Mouse (Mus musculus): ENCODE data around the gene Gm28374. TPM values are rescaled to one million over a fixed set of nuclear protein-coding genes. Genes with fewer than 3 reads are reported as not detected.
"Not testable (repeated sequence)": the region's sequence is repeated elsewhere in the genome, so short reads cannot be mapped to it uniquely, and the experiment has no call there.

Gm28374 gene
- polyA plus RNA-seq (2016; fragmentation: Nextera tagmentation; extraction: Ambion mirVana): 2.0 TPM in 2 replicates

DNA sequence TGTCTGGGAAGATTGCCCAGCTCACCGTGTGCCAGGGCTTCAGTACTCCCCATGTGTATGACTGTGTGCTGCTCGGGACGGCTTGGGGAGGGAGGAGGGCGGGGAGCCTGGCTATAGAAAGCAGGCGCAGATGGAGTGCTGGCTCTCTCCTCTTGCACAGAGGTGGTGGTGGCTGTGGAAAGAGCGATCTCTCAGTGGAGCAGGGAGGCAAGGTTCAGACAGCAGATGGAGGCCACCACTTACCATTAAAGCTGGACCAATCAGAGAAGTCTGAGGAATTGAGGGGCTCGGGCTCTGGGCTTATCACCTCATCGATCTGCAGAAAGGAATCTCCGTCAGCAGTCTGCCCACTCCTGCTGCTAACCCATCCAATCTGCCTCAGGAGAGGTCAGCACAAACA is at the start of gene Gm28374:
Gene Gm28374, minus strand, starts transcription at position 101 of the 400 bp plus-strand sequence.
- Histone ChIP-seq H3K36me3 (replicated peaks) (peaks cover 57% of the 10 kb centered on the region), H3K27ac (replicated peaks) (no peak within 1 kb of the TSS), H3K9me3 (no peaks in the 10 kb centered on the region), H3K4me1 (peaks cover 31% of the 10 kb centered on the region), H3K4me3 (peak within 1 kb of the TSS; percentile 14; the same call in 1 of the 2 replicates), H3K27me3 (replicated peaks; ENCODE audit: low read depth, poor library complexity, severe bottlenecking) (no peaks in the 10 kb centered on the region)
- WGBS: 90% methylated on average over 9 of the region's 9 CpGs
- no peak for DNase-seq (ENCODE audit: low spot score)

DNA sequence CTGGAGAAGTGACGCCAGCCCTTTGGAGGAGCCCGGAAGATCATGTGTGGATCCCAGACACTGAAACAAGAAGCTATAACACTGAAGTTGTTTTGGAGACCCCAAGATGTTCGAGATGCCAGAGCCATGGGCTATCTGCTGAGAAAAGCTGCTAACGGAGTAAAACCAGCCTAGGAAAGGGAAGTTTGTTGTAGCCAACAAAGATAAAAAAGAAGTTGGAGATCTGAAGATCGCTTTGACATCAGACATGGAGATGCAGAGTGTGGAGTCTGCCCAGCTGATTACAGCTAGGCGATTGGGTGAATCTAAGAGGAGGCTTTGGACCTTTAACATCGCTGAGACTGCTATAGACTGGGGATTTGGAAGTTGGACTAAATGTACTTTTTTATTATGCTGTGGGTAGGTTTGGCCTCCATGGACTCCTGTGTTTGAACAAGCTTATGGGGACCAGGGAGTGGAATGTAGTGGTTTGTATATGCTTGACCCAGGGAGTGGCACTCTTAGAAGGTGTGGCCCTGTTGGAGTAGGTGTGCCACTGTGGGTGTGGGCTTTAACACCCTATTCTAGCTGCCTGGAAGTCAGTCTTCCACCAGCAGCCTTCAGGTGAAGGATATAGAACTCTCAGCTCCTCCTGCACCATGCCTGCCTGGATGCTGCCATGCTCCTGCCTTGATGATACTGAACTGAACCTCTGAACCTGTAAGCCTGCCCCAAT is 48.5 kb upstream of the Gm28374 start:
- peaks cover 21% of the 10 kb centered on the region for H3K36me3 ChIP-seq (replicated peaks)
- H3K27ac ChIP-seq (replicated peaks); H3K27me3 ChIP-seq (replicated peaks; ENCODE audit: low read depth, poor library complexity, severe bottlenecking); H3K9me3 ChIP-seq; H3K4me1 ChIP-seq; DNase-seq (ENCODE audit: low spot score); H3K4me3 ChIP-seq: not testable (repeated sequence)
- 79% methylated on average over 7 of the region's 7 CpGs for WGBS

- peak within 1 kb of the TSS; percentile 66 for H3K4me3 ChIP-seq
- H3K27ac ChIP-seq (replicated peaks): peak within 1 kb of the TSS; percentile 88
- no peaks in the 10 kb centered on the region for H3K36me3 ChIP-seq (replicated peaks)
- H3K4me1 ChIP-seq: peaks cover 16% of the 10 kb centered on the region
- H3K27me3 ChIP-seq (replicated peaks; ENCODE audit: low read depth, poor library complexity, severe bottlenecking): no peaks in the 10 kb centered on the region
- DNase-seq (ENCODE audit: low spot score): peak; percentile 93
- WGBS: under 1% methylated on average over 32 of the region's 32 CpGs
- H3K9me3 ChIP-seq: no peaks in the 10 kb centered on the region
These were observed 45.8 kb upstream of the Gm28374 start, which contains the start of gene Snx15 for GRCm38 (mm10) chr19:6127760-6128341. TSS of gene Snx15 (minus strand) at chr19:6128304.

GRCm38 (mm10) chr19:6126789-6127580 is 44.9 kb upstream of the Gm28374 start:
- Histone ChIP-seq H3K27ac (replicated peaks) (peak overlapping the region; percentile 88), H3K27me3 (replicated peaks; ENCODE audit: low read depth, poor library complexity, severe bottlenecking) (no peaks in the 10 kb centered on the region), H3K36me3 (replicated peaks) (no peaks in the 10 kb centered on the region), H3K4me1 (peaks cover 18% of the 10 kb centered on the region), H3K9me3 (no peaks in the 10 kb centered on the region), H3K4me3 (peak overlapping the region; percentile 66)
- 76% methylated on average over 10 of the region's 10 CpGs for WGBS
- no peak for DNase-seq (ENCODE audit: low spot score)

DNA sequence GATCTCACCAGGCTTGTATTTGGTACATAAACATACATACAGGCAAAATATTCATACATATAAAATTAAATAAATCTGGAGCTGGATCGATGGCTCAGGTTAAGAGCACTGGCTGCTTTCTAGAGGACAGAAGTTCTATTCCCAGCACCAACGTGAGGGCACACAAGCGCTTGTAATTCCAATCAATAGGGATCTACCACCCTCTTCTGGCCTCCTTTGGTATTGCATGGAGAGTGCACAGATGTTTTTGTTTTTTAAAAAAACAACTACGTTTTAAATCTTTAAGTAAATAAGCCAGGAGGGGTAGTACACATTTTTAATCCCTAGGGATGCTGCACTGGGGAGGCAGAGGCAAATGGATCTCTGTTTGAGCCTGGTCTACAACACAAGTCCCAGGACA is 44.2 kb upstream of the Gm28374 start:
- Histone ChIP-seq H3K27me3 (replicated peaks; ENCODE audit: low read depth, poor library complexity, severe bottlenecking) (no peaks in the 10 kb centered on the region), H3K9me3 (no peaks in the 10 kb centered on the region), H3K4me1 (peaks cover 25% of the 10 kb centered on the region), H3K4me3 (no peak overlapping the region), H3K36me3 (replicated peaks) (peaks cover 2% of the 10 kb centered on the region; the same call in 1 of the 2 replicates), H3K27ac (replicated peaks) (no peak overlapping the region)
- 23% methylated on average over 4 of the region's 4 CpGs for WGBS
- DNase-seq (ENCODE audit: low spot score): peak; percentile 36

DNA sequence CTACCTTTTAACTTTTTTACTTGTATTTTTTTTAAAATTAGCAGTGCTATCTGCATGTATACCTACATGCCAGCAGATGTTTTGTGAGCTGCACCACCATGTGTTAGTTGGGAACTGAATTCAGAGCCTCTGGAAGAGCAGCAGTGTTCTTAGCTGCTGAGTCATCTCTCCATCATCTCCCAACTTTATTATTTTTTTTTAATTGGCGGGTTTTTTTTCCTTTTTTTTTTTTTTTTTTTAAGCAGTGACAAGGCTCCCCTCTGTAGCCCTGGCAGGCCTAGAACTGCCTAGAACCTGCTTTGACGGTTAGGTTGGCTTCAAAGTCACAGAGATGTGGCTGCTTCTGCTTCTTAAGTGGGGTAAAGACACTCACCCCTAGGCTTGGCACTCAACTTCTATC is 42.8 kb upstream of the Gm28374 start:
- 76% methylated on average over 2 of the region's 2 CpGs for WGBS
- no peak for DNase-seq (ENCODE audit: low spot score)
- H3K36me3 ChIP-seq (replicated peaks): peaks cover 5% of the 10 kb centered on the region; the same call in 1 of the 2 replicates

GRCm38 (mm10) chr19:6123330-6123729 is 41.3 kb upstream of the Gm28374 start:
- Histone ChIP-seq H3K4me3 (0 out of 2 replicates have a peak overlapping the region, but pooled peaks have one; percentile 6), H3K27ac (replicated peaks) (peak overlapping the region; percentile 80), H3K4me1 (peaks cover 39% of the 10 kb centered on the region), H3K9me3 (no peaks in the 10 kb centered on the region), H3K36me3 (replicated peaks) (peaks cover 5% of the 10 kb centered on the region; the same call in 1 of the 2 replicates), H3K27me3 (replicated peaks; ENCODE audit: low read depth, poor library complexity, severe bottlenecking) (no peaks in the 10 kb centered on the region)
- WGBS: 47% methylated on average over 8 of the region's 8 CpGs
- DNase-seq (ENCODE audit: low spot score): peak; percentile 54

More for the DNA sequence above, 42.8 kb upstream of the Gm28374 start:
- Histone ChIP-seq H3K9me3 (no peaks in the 10 kb centered on the region), H3K4me1 (peaks cover 27% of the 10 kb centered on the region), H3K27me3 (replicated peaks; ENCODE audit: low read depth, poor library complexity, severe bottlenecking) (no peaks in the 10 kb centered on the region), H3K4me3 (no peak overlapping the region), H3K27ac (replicated peaks) (no peak overlapping the region)

GRCm38 (mm10) chr19:6121761-6122160 is 39.7 kb upstream of the Gm28374 start:
- no peak for DNase-seq (ENCODE audit: low spot score)
- Histone ChIP-seq H3K36me3 (replicated peaks) (peaks cover 8% of the 10 kb centered on the region; the same call in 1 of the 2 replicates), H3K9me3 (no peaks in the 10 kb centered on the region), H3K27ac (replicated peaks) (peak overlapping the region; percentile 72), H3K4me1 (peaks cover 42% of the 10 kb centered on the region), H3K27me3 (replicated peaks; ENCODE audit: low read depth, poor library complexity, severe bottlenecking) (no peaks in the 10 kb centered on the region), H3K4me3 (peak overlapping the region; percentile 33; the same call in 1 of the 2 replicates)
- 37% methylated on average over 19 of the region's 19 CpGs for WGBS

GRCm38 (mm10) chr19:6118677-6119185 is 36.7 kb upstream of the Gm28374 start:
- Histone ChIP-seq H3K4me3 (peak overlapping the region; percentile 94), H3K27ac (replicated peaks) (peak overlapping the region; percentile 92), H3K36me3 (replicated peaks) (peaks cover 38% of the 10 kb centered on the region), H3K9me3 (no peaks in the 10 kb centered on the region), H3K4me1 (peaks cover 43% of the 10 kb centered on the region), H3K27me3 (replicated peaks; ENCODE audit: low read depth, poor library complexity, severe bottlenecking) (no peaks in the 10 kb centered on the region)
- DNase-seq (ENCODE audit: low spot score): peak; percentile 45
- WGBS: 2% methylated on average over 8 of the region's 8 CpGs

DNA sequence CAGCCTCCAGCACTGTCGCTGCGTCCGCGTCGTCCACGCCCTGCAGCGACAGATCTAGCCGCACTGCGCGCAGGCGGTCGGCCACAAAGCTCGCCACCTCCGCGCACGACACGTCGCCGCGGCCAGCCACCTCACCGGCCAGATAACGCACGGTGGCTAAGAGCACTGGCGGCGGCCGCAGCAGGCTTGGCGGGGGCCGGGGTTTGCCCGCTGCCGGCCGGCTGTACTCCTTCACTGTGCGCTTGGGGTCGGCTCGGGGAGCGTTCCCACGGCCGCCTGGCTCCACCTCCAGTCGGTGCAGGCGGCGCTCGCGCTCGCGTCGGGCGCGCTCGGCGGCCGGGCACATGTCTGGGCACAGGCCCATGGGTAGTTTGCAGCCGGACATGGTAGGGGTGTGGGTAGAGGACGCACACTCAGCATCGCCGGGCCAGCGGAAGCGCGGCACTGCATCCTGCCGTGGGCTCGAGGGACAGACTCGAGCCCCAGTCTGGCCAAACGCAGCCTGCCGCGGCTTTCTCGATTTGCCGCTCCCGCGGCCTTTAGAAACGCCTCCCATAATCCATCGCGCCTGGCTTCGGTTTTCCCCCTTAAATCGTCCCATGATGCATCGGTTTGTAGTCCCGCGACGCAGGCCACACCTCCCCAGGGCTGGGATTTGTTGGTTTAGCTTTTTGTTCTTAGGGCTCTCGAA is 36.1 kb upstream of the Gm28374 start, which contains the start of gene Sac3d1:
Gene Sac3d1, minus strand, starts transcription at position 665 of the 691 bp plus-strand sequence.
- peak; percentile 92 for DNase-seq (ENCODE audit: low spot score)
- under 1% methylated on average over 77 of the region's 77 CpGs for WGBS
- no peaks in the 10 kb centered on the region for H3K9me3 ChIP-seq

GRCm38 (mm10) chr19:6117346-6117985 is 35.4 kb upstream of the Gm28374 start:
- WGBS: 6% methylated on average over 32 of the region's 32 CpGs

More for the DNA sequence above, 36.1 kb upstream of the Gm28374 start, which contains the start of gene Sac3d1:
- H3K27me3 ChIP-seq (replicated peaks; ENCODE audit: low read depth, poor library complexity, severe bottlenecking): no peaks in the 10 kb centered on the region
- H3K27ac ChIP-seq (replicated peaks): peak within 1 kb of the TSS; percentile 92
- peaks cover 44% of the 10 kb centered on the region for H3K36me3 ChIP-seq (replicated peaks)
- H3K4me3 ChIP-seq: peak within 1 kb of the TSS; percentile 94
- H3K4me1 ChIP-seq: peaks cover 38% of the 10 kb centered on the region

More at GRCm38 (mm10) chr19:6117346-6117985, 35.4 kb upstream of the Gm28374 start:
- no peaks in the 10 kb centered on the region for H3K27me3 ChIP-seq (replicated peaks; ENCODE audit: low read depth, poor library complexity, severe bottlenecking)
- peak overlapping the region; percentile 94 for H3K4me3 ChIP-seq
- peaks cover 51% of the 10 kb centered on the region for H3K36me3 ChIP-seq (replicated peaks)
- H3K9me3 ChIP-seq: no peaks in the 10 kb centered on the region
- H3K4me1 ChIP-seq: peaks cover 38% of the 10 kb centered on the region
- peak overlapping the region; percentile 92 for H3K27ac ChIP-seq (replicated peaks)
- no peak for DNase-seq (ENCODE audit: low spot score)
